Mouse (Mus musculus) spleen, adult 10 weeks (tissue): ENCODE measurements around the gene Ccdc189. TPM values are rescaled to one million over a fixed set of nuclear protein-coding genes. Genes with fewer than 3 reads are reported as not detected.

ENCODE experiments used
- polyA plus RNA-seq: library from polyadenylated mRNA; stranded (reverse); fragments of 350-450 nt; fragmentation: Illumina TruSeq; extraction: RNeasy Lipid Tissue Mini Kit (QIAGEN cat#74804); gene quantifications from one replicate; pipeline ENCODE4 v1.2.3, GENCODE M21; 2015; ENCODE audit warnings: low replicate concordance; ENCODE audit not compliant: insufficient read depth

Gene Ccdc189
- 1.8 TPM for polyA plus RNA-seq

GRCm38 (mm10) chr7:127588011-127588871 is at the start of gene Ccdc189, which contains the start of gene Rnf40:
Ccdc189 (minus strand) TSS chr7:127588595.
Rnf40 (plus strand) TSS chr7:127588767.

GRCm38 (mm10) chr7:127614891-127615843 is 26.8 kb upstream of the Ccdc189 start, which contains the start of gene Zfp629:
Zfp629 (minus strand) TSS chr7:127615797.

DNA sequence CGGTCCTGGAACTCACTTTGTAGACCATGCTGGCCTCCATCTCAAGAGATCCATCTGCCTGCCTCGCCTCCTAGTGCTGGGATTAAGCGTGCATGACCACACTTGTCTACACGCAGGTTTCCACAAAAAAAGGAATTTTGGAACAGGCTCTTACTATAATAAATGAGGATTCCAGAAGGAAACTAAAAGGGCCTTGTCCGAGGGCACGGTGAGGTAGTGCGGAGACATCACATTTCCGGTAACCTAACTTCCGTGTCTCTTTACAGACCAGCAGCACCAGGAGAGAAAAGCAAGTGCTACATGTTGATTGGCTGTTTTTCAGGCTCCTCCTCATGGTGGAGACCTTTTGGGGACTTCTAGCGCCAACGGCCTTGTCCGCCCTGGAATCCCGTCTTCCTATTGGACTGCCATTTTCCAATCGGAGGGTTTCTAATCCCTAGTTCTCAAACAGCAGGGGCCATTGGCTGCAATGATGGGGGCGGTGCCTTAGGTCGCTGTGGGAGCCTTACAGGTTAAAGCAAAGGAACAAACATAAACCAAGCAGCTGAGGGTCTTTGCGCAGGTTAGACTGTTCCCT is 15.4 kb downstream of the Ccdc189 start, which contains the start of gene Phkg2:
Gene Phkg2, plus strand, starts transcription at position 446 of the 577 bp plus-strand sequence.

GRCm38 (mm10) chr7:127561340-127561858 is 27.0 kb downstream of the Ccdc189 start, which contains the start of gene Tmem265:
Tmem265 (plus strand) TSS chr7:127561390.

Other genes with a start within 250 kb of the Ccdc189 start
- 3.3 TPM for gene Zfp768, start 243.0 kb downstream of the Ccdc189 start, polyA plus RNA-seq
- 4.0 TPM for gene Zfp747, start 212.5 kb downstream of the Ccdc189 start, polyA plus RNA-seq
- 4.2 TPM for gene 9130019O22Rik, start 201.4 kb downstream of the Ccdc189 start, polyA plus RNA-seq
- gene E430018J23Rik, start 195.0 kb downstream of the Ccdc189 start, polyA plus RNA-seq, result 2.5 TPM
- gene Zfp764, start 181.8 kb downstream of the Ccdc189 start, polyA plus RNA-seq, result 9.8 TPM
- gene Zfp688, start 166.5 kb downstream of the Ccdc189 start, polyA plus RNA-seq, result 16.2 TPM
- 2.5 TPM for gene Zfp689, start 139.4 kb downstream of the Ccdc189 start, polyA plus RNA-seq
- 76.8 TPM for gene Prr14, start 129.0 kb downstream of the Ccdc189 start, polyA plus RNA-seq
- 86.5 TPM for gene Fbrs, start 109.4 kb downstream of the Ccdc189 start, polyA plus RNA-seq
- 41.1 TPM for gene Srcap, start 76.6 kb downstream of the Ccdc189 start, polyA plus RNA-seq
- gene Gm42715, start 69.0 kb downstream of the Ccdc189 start, polyA plus RNA-seq, result 25.3 TPM
- not detected for gene Tmem265, start 27.2 kb downstream of the Ccdc189 start, polyA plus RNA-seq
- gene Phkg2, start 15.3 kb downstream of the Ccdc189 start, polyA plus RNA-seq, result 103 TPM
- gene Rnf40, start 172 bp upstream of the Ccdc189 start, polyA plus RNA-seq, result 30.1 TPM
- 6.0 TPM for gene Zfp629, start 27.2 kb upstream of the Ccdc189 start, polyA plus RNA-seq
- 8.0 TPM for gene Bcl7c, start 120.3 kb upstream of the Ccdc189 start, polyA plus RNA-seq
- not detected for gene Ctf1, start 124.1 kb upstream of the Ccdc189 start, polyA plus RNA-seq
- not detected for gene Ctf2, start 143.6 kb upstream of the Ccdc189 start, polyA plus RNA-seq
- 6.2 TPM for gene Fbxl19, start 155.9 kb upstream of the Ccdc189 start, polyA plus RNA-seq
- gene Orai3, start 181.2 kb upstream of the Ccdc189 start, polyA plus RNA-seq, result 32.6 TPM
- 28.5 TPM for gene Setd1a, start 188.1 kb upstream of the Ccdc189 start, polyA plus RNA-seq
- not detected for gene Gm49388, start 197.0 kb upstream of the Ccdc189 start, polyA plus RNA-seq
- 14.7 TPM for gene Hsd3b7, start 212.0 kb upstream of the Ccdc189 start, polyA plus RNA-seq
- 96.9 TPM for gene Stx4a, start 235.7 kb upstream of the Ccdc189 start, polyA plus RNA-seq
- 1.5 TPM for gene Stx1b, start 236.0 kb upstream of the Ccdc189 start, polyA plus RNA-seq